17 mouse cellular contexts compared by ENCODE assay signal in the genomic region with DNA sequence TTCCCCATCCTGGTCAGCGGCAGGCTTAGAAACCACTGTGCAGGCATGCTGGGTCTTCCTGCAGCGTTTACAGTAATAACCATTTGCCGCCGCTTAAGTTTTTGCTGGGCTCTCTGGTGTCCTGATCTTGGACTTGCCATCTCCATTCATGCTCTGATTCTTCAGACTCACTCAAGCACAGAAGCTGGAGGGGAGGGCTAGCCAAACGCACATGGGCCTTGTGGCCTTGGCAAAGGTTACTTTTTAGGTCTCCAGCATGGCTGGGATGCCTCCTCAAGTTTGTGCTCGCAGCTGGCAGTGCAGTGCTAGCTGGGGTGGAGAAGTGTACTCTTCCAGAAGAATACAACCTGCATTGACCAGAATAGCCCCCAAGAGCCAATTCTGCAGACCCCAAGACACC. TPM values are rescaled to one million over a fixed set of nuclear protein-coding genes. Genes with fewer than 3 reads are reported as not detected.
A peak's percentile ranks its signal among the peaks of the same experiment; 100 is the strongest.
DNase-seq lines count a peak whose midpoint lies in the region; ATAC-seq lines count a peak whose summit lies in the region.
"Had no signal": no experiment of that assay in that cellular context is flagged by ENCODE, and none has a peak within 500 bp of the region (broad histone marks: within the 10 kb centered on the region; RNA-seq: fewer than 3 reads in every experiment).

No protein-coding gene starts in this region.

- ATAC-seq in heart, embryonic 12.5 days (ENCODE audit: insufficient number of reproducible peaks, low FRiP score), result no peak
- ATAC-seq in hindbrain, embryonic 12.5 days (ENCODE audit: low FRiP score), result no peak
- ATAC-seq: forebrain, embryonic 13.5 days; forebrain, postnatal 0 days; intestine, embryonic 16.5 days had no signal

- peaks cover 29% of the 10 kb centered on the region for H3K36me3 ChIP-seq in heart, embryonic 12.5 days
- 0 out of 2 replicates have a peak, but pooled peaks cover 19% of the 10 kb centered on the region for H3K36me3 ChIP-seq in hindbrain, embryonic 12.5 days

- H3K4me1 ChIP-seq in heart, embryonic 12.5 days (replicated peaks), result peaks cover 77% of the 10 kb centered on the region
- peaks cover 38% of the 10 kb centered on the region for H3K4me1 ChIP-seq in hindbrain, embryonic 12.5 days

- 86% methylated on average over 6 of the region's 6 CpGs for WGBS in heart, embryonic 12.5 days
- WGBS in hindbrain, embryonic 12.5 days, result 86% methylated on average over 6 of the region's 6 CpGs

- H3K4me3 ChIP-seq in heart, embryonic 12.5 days, result no peak overlapping the region
- no peak overlapping the region for H3K4me3 ChIP-seq in hindbrain, embryonic 12.5 days
- H3K4me3 ChIP-seq: embryonic facial prominence, embryonic 10.5 days; forebrain, embryonic 13.5 days had no signal

- H3K9ac ChIP-seq in heart, embryonic 12.5 days, result 0 out of 2 replicates have a peak overlapping the region, but pooled peaks have one; percentile 12
- no peak overlapping the region for H3K9ac ChIP-seq in hindbrain, embryonic 12.5 days
- H3K9ac ChIP-seq: forebrain, embryonic 13.5 days; forebrain, postnatal 0 days; hindbrain, embryonic 14.5 days had no signal

- no peak overlapping the region for H3K4me2 ChIP-seq in heart, embryonic 12.5 days
- no peak overlapping the region for H3K4me2 ChIP-seq in hindbrain, embryonic 12.5 days (replicated peaks)
- H3K4me2 ChIP-seq: forebrain, embryonic 13.5 days; hindbrain, embryonic 14.5 days had no signal

- no peak overlapping the region for H3K27ac ChIP-seq in heart, embryonic 12.5 days (ENCODE audit: poor library complexity, severe bottlenecking)
- H3K27ac ChIP-seq in hindbrain, embryonic 12.5 days, result no peak overlapping the region
- H3K27ac ChIP-seq: embryonic facial prominence, embryonic 10.5 days; forebrain, embryonic 13.5 days; hindbrain, embryonic 14.5 days had no signal

- DNase-seq in heart, adult 18-20 months, result no peak
- peak; percentile 46 for DNase-seq in Muller cell, postnatal 12 days (ENCODE audit: inconsistent ontology term)
- DNase-seq in kidney, adult 9 months, result peak; percentile 60
- peak; percentile 53 to 61 for DNase-seq in kidney, postnatal 36 days
- no peak for DNase-seq in urinary bladder, adult 18-20 months (ENCODE audit: low spot score in 2 of 2)
- DNase-seq: adrenal gland, postnatal 10 days; cerebellum, adult 11 months; cerebellum, adult 9-10 months; cerebellum, postnatal 25 days; forebrain, postnatal 0 days; heart, postnatal 10 days had no signal

- H3K27me3 ChIP-seq in heart, embryonic 12.5 days (replicated peaks), result no peaks in the 10 kb centered on the region
- H3K27me3 ChIP-seq in hindbrain, embryonic 12.5 days, result no peaks in the 10 kb centered on the region
- H3K27me3 ChIP-seq: forebrain, embryonic 13.5 days had no signal

- no peaks in the 10 kb centered on the region for H3K9me3 ChIP-seq in heart, embryonic 12.5 days (replicated peaks)
- no peaks in the 10 kb centered on the region for H3K9me3 ChIP-seq in hindbrain, embryonic 12.5 days (replicated peaks)
- H3K9me3 ChIP-seq: embryonic facial prominence, embryonic 10.5 days; forebrain, embryonic 13.5 days had no signal

RNA-seq across cellular contexts. Expression of gene Angptl2, which starts 6.6 kb away (rescaled TPM):
- polyA plus RNA-seq in heart, embryonic 12.5 days (2016; fragmentation: Nextera tagmentation; extraction: Ambion mirVana), result 54.6 and 54.7 TPM in 2 replicates
- 10 to 100 TPM; 38.7 to 43.8 TPM for total RNA-seq in heart, adult 18-20 months (2021)
- polyA plus RNA-seq in hindbrain, embryonic 12.5 days (2016; fragmentation: Nextera tagmentation; extraction: Ambion mirVana), result 32.8 and 35.4 TPM in 2 replicates

Comparison
In these comparisons a context has a peak if more than half of its experiments do, and no peak if none do; other contexts are left out.
1. DNase-seq: peak in Muller cell, postnatal 12 days (single experiment), kidney, adult 9 months (single experiment) and kidney, postnatal 36 days (2 of 2); none in heart, adult 18-20 months (0 of 2) and urinary bladder, adult 18-20 months (0 of 2).